20 mouse cellular contexts compared by ENCODE assay signal in the genomic region with DNA sequence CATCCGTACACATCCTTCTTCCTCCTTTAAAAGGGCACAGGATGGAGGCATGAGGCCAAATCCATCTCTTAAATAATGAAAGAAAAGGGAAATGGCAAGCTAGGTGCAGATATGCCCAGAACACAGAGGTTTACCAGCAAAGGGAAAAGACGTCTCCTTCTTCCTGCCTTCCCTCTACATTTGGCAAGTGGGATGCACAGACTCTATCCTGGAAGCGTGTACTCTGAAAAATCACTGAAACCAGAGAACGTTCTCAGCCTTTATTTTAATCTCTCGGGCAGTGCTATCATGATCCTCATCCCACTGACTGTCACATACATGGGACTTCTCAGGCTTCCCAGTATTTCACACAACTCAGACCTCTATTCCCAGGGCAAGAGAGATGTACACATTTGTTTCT.
DNase-seq lines count a peak whose midpoint lies in the region; ATAC-seq lines count a peak whose summit lies in the region.
"Had no signal": no experiment of that assay in that cellular context is flagged by ENCODE, and none has a peak within 500 bp of the region (broad histone marks: within the 10 kb centered on the region; RNA-seq: fewer than 3 reads in every experiment).

No protein-coding gene starts in this region.

- DNase-seq in frontal cortex, postnatal 10 days (ENCODE audit: low spot score in 2 of 2): no peak
- DNase-seq in kidney, postnatal 14 days: peak; percentile 21
- DNase-seq in kidney, postnatal 4 days: no peak
- DNase-seq in layer of hippocampus, postnatal 14 days (ENCODE audit: low spot score in 2 of 2): peak; percentile 7 to 9
- no peak for DNase-seq in layer of hippocampus, adult 11-12 months (ENCODE audit: low spot score)
- peak; percentile 6 for DNase-seq in testis, postnatal 14 days (ENCODE audit: low spot score)
- DNase-seq: adrenal gland, adult 2 months; adrenal gland, postnatal 25 days; B cell, adult 2 months; cerebellum, adult 18-20 months; cerebellum, adult 9-10 months; cerebellum, postnatal 14 days; gastrocnemius, postnatal 25 days; heart, adult 2 months; heart, postnatal 14 days had no signal

- peak; percentile 93 for ATAC-seq in frontal cortex, adult (ENCODE audit: low TSS enrichment)
- ATAC-seq: forebrain, embryonic 13.5 days; forebrain, embryonic 16.5 days; hindbrain, embryonic 16.5 days; Patski had no signal

Comparison
In these comparisons a context has a peak if more than half of its experiments do, and no peak if none do; other contexts are left out.
1. DNase-seq: peak in kidney, postnatal 14 days (single experiment), layer of hippocampus, postnatal 14 days (2 of 2) and testis, postnatal 14 days (single experiment); none in frontal cortex, postnatal 10 days (0 of 2), kidney, postnatal 4 days (0 of 2) and layer of hippocampus, adult 11-12 months (single experiment).